Mouse (Mus musculus): ENCODE measurements around the gene Gm45837.

Gene Gm45837

DNA sequence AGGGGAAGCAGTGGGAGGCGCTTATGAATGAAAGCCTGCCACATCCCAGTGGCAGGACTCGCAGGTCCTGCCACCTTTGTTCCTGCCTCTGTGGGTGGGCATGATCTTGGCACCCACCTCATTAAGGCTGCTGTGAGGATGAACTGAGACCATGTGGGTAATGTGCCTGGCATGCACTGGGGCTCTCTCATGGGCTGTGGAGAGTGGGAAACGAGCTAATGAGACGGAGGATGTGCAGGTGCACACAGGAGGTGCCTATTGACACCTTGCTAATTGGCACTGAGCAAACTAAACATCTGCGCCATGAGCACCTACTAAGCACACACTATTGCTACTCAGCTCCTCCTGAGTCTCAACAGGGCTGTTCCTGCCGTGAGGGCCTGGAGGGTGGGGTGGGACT is 24.4 kb downstream of the Gm45837 start:
- no peak for DNase-seq (ENCODE audit: low read depth in 1 of 2, low spot score in 2 of 2)

DNA sequence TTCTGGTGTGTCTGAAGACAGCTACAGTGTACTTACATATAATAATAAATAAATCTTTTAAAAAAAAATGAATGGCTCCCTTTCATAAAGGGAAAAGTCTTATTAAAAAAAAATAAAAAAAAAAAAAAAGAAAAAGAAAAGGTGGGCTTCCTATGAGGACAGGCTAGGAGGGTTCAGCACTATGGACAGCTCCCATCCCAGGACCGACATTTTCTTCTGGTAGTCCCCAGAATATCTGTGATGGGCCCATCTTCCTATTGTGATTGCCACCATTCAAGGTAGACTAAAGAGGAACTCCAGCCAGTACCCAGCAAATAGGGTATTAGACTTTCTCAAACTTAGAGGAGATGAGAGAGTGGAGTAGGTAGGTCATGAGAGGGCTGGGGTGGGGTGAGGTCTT is 27.2 kb downstream of the Gm45837 start:
- DNase-seq (ENCODE audit: low read depth in 1 of 2, low spot score in 2 of 2) = no peak

GRCm38 (mm10) chr7:101443093-101443492 is 32.4 kb downstream of the Gm45837 start:
- DNase-seq (ENCODE audit: low read depth in 1 of 2, low spot score in 2 of 2) = no peak

GRCm38 (mm10) chr7:101444211-101444610 is 33.5 kb downstream of the Gm45837 start:
- no peak for DNase-seq (ENCODE audit: low read depth in 1 of 2, low spot score in 2 of 2)

- DNase-seq (ENCODE audit: low read depth in 1 of 2, low spot score in 2 of 2) = no peak
Observed at GRCm38 (mm10) chr7:101449855-101450254, 39.2 kb downstream of the Gm45837 start.

- peak; percentile 67 to 87 for DNase-seq (ENCODE audit: low read depth in 1 of 2, low spot score in 2 of 2)
Observed at GRCm38 (mm10) chr7:101450422-101451401, 40.0 kb downstream of the Gm45837 start.

GRCm38 (mm10) chr7:101452669-101453068 is 42.0 kb downstream of the Gm45837 start:
- no peak for DNase-seq (ENCODE audit: low read depth in 1 of 2, low spot score in 2 of 2)

DNA sequence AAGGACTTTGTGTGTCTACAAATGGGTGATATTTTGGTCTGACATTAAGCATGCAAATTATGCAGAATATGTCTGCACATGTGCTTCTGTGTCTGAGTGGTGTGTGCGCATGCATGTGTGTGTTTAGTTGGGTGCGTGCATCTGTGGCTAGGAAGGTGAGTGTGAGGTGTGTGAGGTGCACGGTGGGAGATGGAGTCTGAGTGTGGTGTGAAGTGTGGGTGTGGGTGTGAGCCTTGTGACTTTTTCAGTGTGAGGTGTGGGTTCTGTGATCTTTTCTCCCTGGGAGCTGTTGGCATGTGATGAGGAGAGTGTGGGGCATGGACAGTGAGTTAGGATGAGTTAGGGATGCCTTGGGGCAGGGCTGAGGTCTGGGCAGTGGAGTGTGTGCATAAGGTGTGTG is 42.6 kb downstream of the Gm45837 start:
- no peak for DNase-seq (ENCODE audit: low read depth in 1 of 2, low spot score in 2 of 2)

DNA sequence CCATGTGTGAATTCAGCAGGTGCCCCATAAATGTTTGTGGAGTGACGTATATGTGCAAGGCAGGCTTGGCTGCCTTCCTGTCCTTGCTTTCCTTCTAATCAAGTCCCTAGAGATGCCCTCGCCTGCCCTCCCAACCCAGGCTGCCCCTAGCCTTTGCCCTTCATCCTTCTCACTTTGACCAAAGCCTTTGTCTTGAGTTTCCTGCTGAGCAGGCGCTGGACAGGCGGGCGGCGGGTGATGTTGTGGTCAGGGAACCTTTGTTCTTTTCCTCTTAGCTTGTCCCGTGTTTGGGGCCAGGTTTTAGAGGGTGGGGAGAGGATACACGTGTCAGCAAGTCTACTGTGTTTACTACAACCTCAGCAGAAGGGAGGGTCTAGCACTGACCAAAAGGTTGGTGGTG is 43.0 kb downstream of the Gm45837 start:
- no peak for DNase-seq (ENCODE audit: low read depth in 1 of 2, low spot score in 2 of 2)

DNA sequence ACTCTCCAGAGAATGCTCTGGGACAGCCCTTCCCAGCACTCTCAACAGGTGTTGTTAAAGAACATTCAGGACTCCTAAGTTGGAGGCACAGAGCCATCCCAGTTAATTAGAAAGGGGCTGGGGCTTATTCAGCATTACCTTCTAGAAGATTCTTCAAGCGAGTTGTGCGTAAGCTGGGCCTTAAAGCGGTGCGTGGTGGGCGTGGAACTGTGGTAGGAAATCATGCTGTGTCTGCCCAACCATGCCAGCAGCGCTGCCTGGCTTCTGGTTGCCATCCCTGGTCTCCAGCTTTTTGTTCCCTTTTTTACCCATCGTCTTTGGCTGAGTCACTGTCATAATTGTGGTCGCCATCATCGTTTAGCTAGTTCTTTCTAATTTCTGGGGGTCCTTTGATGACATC is 43.8 kb downstream of the Gm45837 start:
- DNase-seq (ENCODE audit: low read depth in 1 of 2, low spot score in 2 of 2) = peak; percentile 29 to 37

- DNase-seq (ENCODE audit: low read depth in 1 of 2, low spot score in 2 of 2) = no peak
Observed at GRCm38 (mm10) chr7:101455141-101455540, 44.5 kb downstream of the Gm45837 start.

DNA sequence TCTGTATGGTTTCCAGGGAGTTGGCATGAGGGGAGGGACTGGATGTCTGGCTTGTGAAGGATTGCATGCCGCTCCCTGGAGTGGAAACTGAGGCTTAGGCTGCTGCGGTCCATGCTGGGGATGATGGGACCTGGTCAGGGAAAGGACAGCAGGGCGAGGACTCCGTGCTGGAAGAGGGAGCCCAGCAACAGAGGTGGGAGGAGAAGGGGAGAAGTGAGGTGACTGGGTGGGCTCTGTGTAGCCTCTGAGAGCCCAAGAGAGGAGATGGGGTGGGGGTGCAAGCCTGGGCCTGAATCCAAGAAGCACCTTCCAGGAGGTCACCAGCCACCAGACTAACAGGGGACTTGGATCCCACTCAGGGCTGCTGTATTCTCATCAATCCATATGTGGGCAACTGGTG is 45.6 kb downstream of the Gm45837 start:
- DNase-seq (ENCODE audit: low read depth in 1 of 2, low spot score in 2 of 2) = no peak

DNA sequence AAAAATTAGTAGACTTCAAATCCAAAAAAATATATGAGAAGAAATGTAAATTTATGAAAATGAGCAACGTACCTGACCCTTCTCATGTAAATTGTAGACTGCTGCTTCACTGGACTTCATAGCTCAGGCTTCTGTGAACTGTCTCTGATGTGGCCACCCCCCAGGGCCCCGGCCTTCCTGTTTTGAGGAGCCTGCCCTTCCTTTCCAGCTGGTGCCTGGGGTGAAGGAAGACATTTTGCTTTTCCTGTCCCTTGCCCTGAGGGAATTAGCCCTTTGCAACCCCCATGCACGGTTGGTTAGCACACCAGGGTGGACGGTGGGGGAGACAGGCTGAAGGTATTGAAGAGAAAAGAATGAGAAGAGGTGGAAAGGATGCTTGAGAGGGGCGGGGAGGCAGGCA is 46.1 kb downstream of the Gm45837 start:
- no peak for DNase-seq (ENCODE audit: low read depth in 1 of 2, low spot score in 2 of 2)

DNA sequence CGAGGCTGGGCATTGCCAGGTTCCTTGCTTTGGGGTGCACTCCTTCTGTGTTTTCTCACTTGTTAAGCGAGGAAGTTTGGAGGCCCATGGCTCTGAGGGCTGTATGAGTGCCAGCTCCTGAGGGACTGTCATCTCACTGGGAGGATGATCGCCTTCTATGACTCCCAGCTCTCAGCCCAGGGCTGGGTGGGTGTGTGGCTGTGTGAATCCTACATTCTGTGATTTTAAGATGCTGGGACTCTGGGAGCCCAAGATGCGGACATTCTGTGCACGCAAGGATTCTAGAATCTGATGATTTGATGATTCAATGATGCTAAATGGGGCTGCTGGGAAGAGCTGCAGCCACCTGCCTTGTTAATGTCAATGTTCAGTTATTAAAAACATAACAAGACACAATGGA is 46.6 kb downstream of the Gm45837 start:
- no peak for DNase-seq (ENCODE audit: low read depth in 1 of 2, low spot score in 2 of 2)

- no peak for DNase-seq (ENCODE audit: low read depth in 1 of 2, low spot score in 2 of 2)
Observed at GRCm38 (mm10) chr7:101457801-101458200, 47.1 kb downstream of the Gm45837 start.

GRCm38 (mm10) chr7:101458278-101458781 is 47.6 kb downstream of the Gm45837 start:
- DNase-seq (ENCODE audit: low read depth in 1 of 2, low spot score in 2 of 2) = no peak

GRCm38 (mm10) chr7:101459305-101459813 is 48.7 kb downstream of the Gm45837 start:
- DNase-seq (ENCODE audit: low read depth in 1 of 2, low spot score in 2 of 2) = no peak

- DNase-seq (ENCODE audit: low read depth in 1 of 2, low spot score in 2 of 2) = no peak
Observed at GRCm38 (mm10) chr7:101459923-101460607, 49.4 kb downstream of the Gm45837 start.

- DNase-seq (ENCODE audit: low read depth in 1 of 2, low spot score in 2 of 2) = no peak
Observed at GRCm38 (mm10) chr7:101460608-101460957, 49.9 kb downstream of the Gm45837 start.

- DNase-seq (ENCODE audit: low read depth in 1 of 2, low spot score in 2 of 2) = no peak
Observed at GRCm38 (mm10) chr7:101461571-101461970, 50.9 kb downstream of the Gm45837 start.

DNA sequence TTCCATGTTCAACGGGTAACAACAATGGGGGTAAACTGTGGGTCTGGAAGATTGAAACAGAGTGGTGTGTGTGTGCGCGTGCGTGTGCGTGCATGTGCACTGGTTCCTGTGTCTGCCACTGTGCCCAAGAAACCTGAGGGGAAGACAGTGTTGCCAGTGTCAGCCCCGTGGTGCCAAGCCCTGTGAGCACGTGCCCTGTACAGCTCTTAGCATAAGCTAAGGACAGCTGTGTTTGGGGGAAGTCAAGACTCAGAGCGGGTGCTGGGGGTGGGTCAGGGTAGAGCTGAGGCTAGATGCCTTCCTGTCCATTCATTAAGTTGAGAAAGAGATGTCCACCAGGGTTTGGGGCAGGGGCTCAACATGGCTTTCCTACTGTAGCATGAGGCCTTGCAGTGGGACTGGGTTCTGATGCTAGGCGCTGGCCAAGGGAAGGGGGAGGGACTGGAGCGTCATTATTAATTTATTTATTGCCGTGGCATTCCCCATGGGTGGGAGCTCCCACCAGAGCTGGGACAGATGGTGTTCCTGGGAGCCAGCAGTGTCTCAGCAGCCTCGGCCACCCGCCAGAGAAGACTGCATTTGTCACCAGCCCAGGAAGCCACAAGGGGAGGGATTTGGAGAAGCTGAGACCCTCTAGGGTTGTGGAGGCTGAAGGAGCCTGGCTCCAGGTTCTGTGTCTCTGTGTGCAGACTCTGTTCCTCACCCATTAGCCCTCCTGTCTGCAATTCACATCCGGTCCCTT is 51.8 kb downstream of the Gm45837 start:
- DNase-seq (ENCODE audit: low read depth in 1 of 2, low spot score in 2 of 2) = no peak

All from monocyte, adult 2 months (primary cell).